Mouse (Mus musculus) right cerebral cortex, adult 18-20 months (tissue): ENCODE results near the gene Ankrd13d.
A peak's percentile ranks its signal among the peaks of the same experiment; 100 is the strongest.

Source experiments
- DNase-seq: peaks from one replicate; pipeline ENCODE4 v3.0.0; 2022; ENCODE audit warnings: mixed read lengths

Gene Ankrd13d

GRCm38 (mm10) chr19:4282898-4283553 is at the start of gene Ankrd13d:
Gene Ankrd13d, minus strand, starts transcription at chr19:4283137.
- DNase-seq, result peak; percentile 93

DNA sequence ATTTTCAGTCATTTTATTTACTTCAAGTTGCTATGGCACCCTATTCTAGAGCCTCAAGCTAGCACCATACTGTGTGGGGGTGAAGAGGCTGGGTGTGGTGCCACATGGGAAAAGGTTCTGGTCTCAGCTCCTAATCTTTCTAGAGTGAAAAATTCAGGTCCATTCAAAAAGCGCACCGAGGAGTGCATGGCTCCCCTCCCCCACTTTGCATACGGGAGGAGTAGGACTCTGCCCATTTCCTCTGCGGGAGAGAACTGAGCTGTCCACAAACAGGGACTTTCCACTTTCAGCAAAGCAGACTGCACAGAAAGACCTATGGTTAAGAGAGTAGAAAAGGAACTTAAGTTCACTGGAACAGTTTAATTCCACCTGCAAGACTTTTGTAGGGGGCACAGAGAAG is 49.7 kb upstream of the Ankrd13d start:
- peak; percentile 50 for DNase-seq

- no peak for DNase-seq
These were observed 48.3 kb upstream of the Ankrd13d start for GRCm38 (mm10) chr19:4331273-4331672.

DNA sequence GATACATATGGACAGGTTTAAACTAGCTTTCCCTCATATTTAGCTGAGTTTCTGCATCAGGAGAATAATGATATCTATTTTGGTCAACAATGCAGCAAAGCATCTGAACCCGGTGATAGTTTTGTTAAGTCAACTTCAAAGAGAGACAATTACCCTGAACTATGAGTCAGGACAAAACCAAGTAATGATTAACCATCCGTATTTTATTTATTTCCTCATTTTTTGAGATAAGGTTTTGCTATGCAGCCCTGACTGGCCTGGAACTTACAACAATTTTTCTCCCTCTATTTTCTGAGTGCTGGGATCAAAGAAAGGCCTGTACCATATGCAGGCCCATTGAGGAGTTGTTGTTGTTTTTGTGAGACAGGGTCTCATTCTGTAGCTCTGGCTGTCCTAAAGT is 47.7 kb upstream of the Ankrd13d start:
- DNase-seq, result no peak

DNA sequence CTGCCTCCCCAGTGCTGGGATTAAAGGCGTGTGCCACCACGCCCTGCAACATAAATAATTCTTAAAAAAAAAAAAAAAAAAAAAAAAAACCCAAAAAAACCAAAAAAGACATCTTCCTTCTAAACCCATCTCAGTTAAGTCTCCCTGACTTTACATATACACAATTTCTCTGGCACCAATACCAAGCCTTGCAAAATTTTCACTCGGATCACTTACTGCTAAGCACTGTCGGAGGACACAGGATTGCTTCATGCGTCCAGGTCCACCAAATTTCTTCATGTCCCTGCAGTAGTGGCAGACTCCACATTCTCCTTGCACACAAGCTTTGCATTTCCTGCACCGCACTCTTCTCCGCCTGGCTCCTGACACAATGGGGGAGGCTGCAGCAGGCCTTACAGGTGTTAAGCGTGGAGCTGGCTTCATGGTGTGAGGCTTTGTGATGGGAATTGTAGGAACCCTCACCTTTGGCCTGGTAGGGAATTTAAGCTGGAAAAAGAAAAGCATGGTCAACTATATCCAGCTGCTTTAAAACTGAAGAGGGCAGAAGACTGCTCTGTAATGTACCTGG is 45.9 kb upstream of the Ankrd13d start:
- DNase-seq, result no peak

GRCm38 (mm10) chr19:4326881-4327280 is 43.9 kb upstream of the Ankrd13d start:
- no peak for DNase-seq

GRCm38 (mm10) chr19:4326106-4326505 is 43.2 kb upstream of the Ankrd13d start:
- DNase-seq, result no peak

DNA sequence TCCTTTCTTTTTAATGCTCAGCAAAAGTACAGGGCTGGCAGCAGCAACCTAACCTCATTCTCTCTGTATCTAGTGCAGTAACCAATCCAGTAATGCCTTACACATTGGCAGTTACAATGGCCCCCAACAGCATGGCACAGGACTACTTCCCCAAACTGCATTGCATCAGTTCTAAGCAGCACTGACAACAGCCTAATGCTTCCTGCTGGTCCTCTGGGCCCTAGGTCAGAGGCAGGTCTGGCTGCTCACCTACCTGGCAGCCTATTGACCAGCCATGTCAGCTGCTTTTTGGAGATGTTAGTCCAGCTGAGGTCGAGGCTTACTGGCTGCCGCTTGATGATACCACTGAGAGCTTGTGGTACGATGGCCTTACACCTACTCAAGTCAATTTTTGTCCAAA is 39.2 kb upstream of the Ankrd13d start:
- DNase-seq, result no peak

GRCm38 (mm10) chr19:4321622-4322021 is 38.7 kb upstream of the Ankrd13d start:
- DNase-seq, result no peak

GRCm38 (mm10) chr19:4319272-4319671 is 36.3 kb upstream of the Ankrd13d start:
- no peak for DNase-seq

GRCm38 (mm10) chr19:4317181-4317580 is 34.2 kb upstream of the Ankrd13d start:
- no peak for DNase-seq

DNA sequence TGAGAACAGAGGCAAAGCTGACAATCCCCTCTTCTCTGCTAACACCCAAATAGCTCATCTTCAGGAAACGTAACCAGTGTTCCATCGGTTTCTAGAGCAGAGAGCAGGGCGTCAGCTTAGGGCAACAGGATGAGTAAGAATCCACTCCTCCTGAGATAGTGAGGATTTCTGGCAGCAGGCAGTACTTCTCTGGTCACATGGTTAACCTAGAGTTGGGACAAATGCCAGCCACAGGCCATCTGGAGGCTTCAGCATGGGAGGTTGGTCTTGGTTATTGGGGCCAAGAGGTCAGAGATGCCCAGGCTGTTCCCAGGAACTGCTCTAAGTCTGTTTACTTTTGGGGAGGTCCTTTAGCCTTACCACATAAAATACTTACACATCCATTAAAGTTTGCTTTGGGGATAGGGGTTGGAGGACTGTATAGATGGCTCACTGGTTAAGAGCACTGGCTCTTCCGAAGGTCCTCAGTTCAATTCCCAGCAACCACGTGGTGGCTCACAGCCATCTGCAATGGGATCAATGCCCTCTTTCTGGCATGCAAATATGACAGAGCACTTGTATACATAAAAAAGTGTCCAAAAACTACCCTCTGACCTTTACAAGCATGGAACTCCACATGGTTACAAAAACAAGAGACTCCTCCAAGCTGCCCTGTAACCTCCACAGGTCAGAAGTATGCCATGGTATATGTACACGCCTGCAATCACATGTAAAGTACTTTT is 32.4 kb upstream of the Ankrd13d start:
- DNase-seq, result no peak

DNA sequence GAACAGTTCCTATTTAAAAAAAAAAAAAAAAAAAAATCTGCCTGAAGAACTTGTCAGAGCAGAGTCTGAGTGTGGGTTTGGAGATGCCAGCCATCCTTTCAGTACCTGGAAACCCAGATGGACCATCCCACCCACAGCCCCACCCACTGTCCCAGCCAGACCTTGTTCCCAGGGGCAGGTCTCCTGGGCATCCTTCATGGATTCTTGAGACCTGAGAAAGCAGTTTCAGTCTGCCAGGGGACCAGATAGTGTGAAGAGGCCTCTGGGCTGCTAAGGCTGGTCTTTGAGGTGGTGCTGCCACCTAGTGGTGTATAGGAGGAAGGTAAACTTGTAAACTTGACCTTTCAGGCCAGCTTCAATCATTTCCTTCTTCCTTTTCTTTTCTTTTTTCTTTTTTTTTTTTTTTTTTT is 26.8 kb upstream of the Ankrd13d start:
- DNase-seq, result no peak

DNA sequence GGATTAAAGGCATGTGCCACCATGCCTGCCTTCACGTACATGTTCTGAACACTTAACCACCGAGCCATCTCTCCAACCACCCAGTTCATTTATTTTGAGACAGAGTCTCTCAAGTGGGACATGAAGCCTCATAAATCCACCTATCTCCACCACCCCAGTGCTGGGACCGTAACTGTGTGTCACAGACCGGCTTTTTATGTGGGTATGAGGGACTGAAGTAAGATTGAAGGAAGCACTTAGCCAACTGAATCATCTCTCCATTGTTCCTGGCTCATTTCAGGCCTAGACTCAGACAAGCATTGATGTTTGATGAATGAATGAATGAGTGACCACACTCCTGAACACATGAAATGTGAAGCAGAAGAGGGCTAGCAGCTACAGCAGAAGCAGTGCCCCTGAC is 26.4 kb upstream of the Ankrd13d start:
- DNase-seq, result no peak

- DNase-seq, result peak; percentile 76
These were observed 23.2 kb upstream of the Ankrd13d start, which contains the start of gene Grk2 for GRCm38 (mm10) chr19:4306190-4306577. Gene Grk2, minus strand, starts transcription at chr19:4306222.

DNA sequence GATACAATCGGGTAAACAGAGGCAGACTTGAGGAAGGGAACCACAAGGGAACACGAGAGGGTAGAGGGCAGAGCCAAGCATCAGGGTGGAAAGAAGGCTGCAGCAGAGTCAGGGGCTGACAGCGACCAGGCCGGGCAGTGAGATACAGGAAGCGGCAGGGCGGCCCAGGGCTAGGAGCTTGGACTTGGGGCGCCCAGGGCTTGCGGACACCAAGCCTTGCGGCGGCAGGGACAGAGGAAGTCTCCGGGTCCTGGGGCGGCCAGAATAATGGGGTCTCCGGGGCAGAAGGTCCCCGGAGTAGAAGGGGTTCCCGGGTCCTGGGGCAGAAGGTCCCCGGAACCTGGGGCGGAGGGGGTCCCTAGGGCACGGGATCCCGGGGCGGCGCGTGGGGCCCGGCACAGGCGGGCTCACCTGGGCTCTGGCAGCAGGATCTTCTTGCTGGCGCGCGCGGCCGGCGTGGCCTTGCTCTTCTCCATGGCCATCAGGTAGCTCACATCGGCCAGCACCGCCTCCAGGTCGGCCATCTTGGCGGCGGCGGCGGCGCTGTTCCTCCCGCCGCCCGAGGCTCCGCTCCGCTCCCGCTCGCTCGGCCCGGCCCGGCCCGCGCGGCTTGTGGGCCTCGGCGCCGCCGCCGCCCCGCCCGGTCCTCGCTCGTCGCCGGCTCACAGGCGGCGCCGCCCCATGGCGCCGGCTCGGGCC is 22.7 kb upstream of the Ankrd13d start:
- no peak for DNase-seq

GRCm38 (mm10) chr19:4304871-4305321 is 22.0 kb upstream of the Ankrd13d start:
- DNase-seq, result no peak

DNA sequence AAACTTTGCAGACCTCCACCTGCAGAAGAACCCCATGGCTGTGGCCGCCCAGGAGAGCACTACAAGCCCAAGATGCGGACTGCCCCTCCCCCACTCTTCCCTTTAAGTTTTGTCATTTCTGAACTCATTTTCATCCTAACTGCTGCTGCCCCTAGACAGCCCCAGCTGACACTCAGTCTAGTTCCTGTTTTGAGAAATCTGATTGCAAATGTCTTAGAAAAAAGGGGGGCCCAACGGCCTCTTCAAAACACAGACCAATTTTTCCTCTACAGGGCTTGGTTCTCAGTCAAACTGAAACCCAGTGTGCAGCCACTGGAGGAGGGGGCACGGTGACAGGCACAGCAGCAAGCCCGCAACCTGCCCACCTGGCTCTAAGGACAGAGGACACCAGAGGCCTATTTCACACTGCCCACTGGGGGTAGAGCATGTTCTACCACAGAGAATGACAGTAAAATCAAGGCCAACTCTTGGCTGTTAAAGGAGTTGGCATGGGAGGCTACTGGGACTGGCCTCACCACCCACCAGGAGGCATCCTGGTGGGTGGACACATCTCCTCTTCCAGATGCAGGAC is 21.4 kb upstream of the Ankrd13d start:
- no peak for DNase-seq

GRCm38 (mm10) chr19:4303640-4303995 is 20.7 kb upstream of the Ankrd13d start:
- no peak for DNase-seq

DNA sequence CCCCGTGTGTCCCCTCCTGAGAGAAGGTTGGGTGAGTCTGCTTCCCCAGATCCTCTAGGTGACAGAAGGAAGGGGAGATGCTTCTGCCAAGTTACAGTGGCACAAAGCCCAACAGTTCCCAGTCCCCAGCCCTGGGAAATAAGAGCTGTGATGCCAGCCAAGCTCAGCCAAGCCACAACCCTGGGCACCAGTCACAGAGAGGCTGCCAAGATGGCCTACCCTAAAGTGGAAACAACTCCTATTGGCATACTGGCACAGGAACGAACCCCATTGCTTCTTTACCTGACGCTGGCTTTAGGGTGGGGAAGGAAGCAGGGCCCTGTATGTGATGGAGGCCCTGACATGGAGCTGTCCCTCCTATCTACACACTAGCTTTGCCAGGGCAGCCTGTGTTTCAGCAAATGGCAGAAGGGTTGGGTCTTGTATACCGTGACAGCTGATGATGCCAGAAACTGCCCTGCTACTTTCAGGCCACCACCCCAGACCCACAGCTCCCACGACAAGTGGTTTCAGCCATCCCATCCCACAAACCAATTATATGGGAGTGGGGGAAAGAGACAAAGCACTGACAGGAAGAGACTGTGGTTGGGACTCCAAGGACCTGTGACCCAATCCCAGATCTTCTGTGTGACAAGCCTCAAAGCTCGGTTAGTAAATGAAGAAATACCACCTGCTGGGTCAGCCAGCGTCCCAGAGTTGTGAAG is 20.2 kb upstream of the Ankrd13d start:
- peak; percentile 40 for DNase-seq

GRCm38 (mm10) chr19:4301735-4302651 is 19.1 kb upstream of the Ankrd13d start:
- peak; percentile 56 for DNase-seq
